Mouse (Mus musculus): ENCODE results near the gene Sult6b1. TPM values are rescaled to one million over a fixed set of nuclear protein-coding genes. Genes with fewer than 3 reads are reported as not detected.

Gene Sult6b1
- polyA plus RNA-seq, 1 experiment from 2014 or later, result 0.14 TPM

Other genes with a start within 250 kb of the Sult6b1 start
- gene Strn, start 169.8 kb downstream of the Sult6b1 start, polyA plus RNA-seq (2015; fragmentation: Nextera tagmentation; extraction: Ambion mirVana), result 11.1 and 12.0 TPM in 2 replicates
- 21.9 and 22.2 TPM in 2 replicates for gene Heatr5b, start 71.6 kb downstream of the Sult6b1 start, polyA plus RNA-seq (2015; fragmentation: Nextera tagmentation; extraction: Ambion mirVana)
- gene Gpatch11, start 71.4 kb downstream of the Sult6b1 start, polyA plus RNA-seq (2015; fragmentation: Nextera tagmentation; extraction: Ambion mirVana), result 36.8 and 39.5 TPM in 2 replicates
- gene Eif2ak2, start 24.4 kb downstream of the Sult6b1 start, polyA plus RNA-seq (2015; fragmentation: Nextera tagmentation; extraction: Ambion mirVana), result 9.7 and 11.8 TPM in 2 replicates
- gene Cebpzos, start 9.5 kb upstream of the Sult6b1 start, polyA plus RNA-seq (2015; fragmentation: Nextera tagmentation; extraction: Ambion mirVana), result 74.8 and 89.6 TPM in 2 replicates
- gene Cebpz, start 30.1 kb upstream of the Sult6b1 start, polyA plus RNA-seq (2015; fragmentation: Nextera tagmentation; extraction: Ambion mirVana), result 27.2 and 33.3 TPM in 2 replicates
- gene Ndufaf7, start 30.1 kb upstream of the Sult6b1 start, polyA plus RNA-seq (2015; fragmentation: Nextera tagmentation; extraction: Ambion mirVana), result 57.2 and 58.0 TPM in 2 replicates
- 21.8 and 23.5 TPM in 2 replicates for gene Prkd3, start 113.8 kb upstream of the Sult6b1 start, polyA plus RNA-seq (2015; fragmentation: Nextera tagmentation; extraction: Ambion mirVana)
- 25.4 and 31.6 TPM in 2 replicates for gene Qpct, start 144.9 kb upstream of the Sult6b1 start, polyA plus RNA-seq (2015; fragmentation: Nextera tagmentation; extraction: Ambion mirVana)

Measured in heart, embryonic 15.5 days (tissue).